Mouse (Mus musculus) adrenal gland, postnatal 4 days (tissue): ENCODE data around the gene L3mbtl2. TPM values are rescaled to one million over a fixed set of nuclear protein-coding genes. Genes with fewer than 3 reads are reported as not detected.
"Not testable (repeated sequence)": the region's sequence is repeated elsewhere in the genome, so short reads cannot be mapped to it uniquely, and the experiment has no call there.

Experiments used
- DNase-seq, 2 experiments: peaks; one replicate each; pipeline ENCODE4 v3.0.0; 2021 to 2022; ENCODE audit warnings: low spot score in 2 of 2, mixed read lengths in 2 of 2
- long read RNA-seq, 2 experiments: library from polyadenylated mRNA; stranded (forward); transcript quantifications; one replicate each; pipeline ENCODE4 v2.0.0; 2021
- total RNA-seq, 2 experiments: library from RNA; stranded (reverse); gene quantifications; 2 replicates each; pipeline ENCODE4 v1.2.3; 2021

The L3mbtl2 gene
- 10 to 100 TPM; 22.7 to 23.6 TPM for total RNA-seq
- long read RNA-seq, experiment 1, full-length matches to known transcripts = 24 of 26 reads
- long read RNA-seq, experiment 1, partial matches to known transcripts = 2 of 26 reads
- long read RNA-seq, experiment 1, other reads (novel, unspliced or antisense) = 0 of 26 reads
- long read RNA-seq, experiment 2, full-length matches to known transcripts = 49 of 62 reads
- long read RNA-seq, experiment 2, partial matches to known transcripts = 7 of 62 reads
- long read RNA-seq, experiment 2, other reads (novel, unspliced or antisense) = 6 of 62 reads

DNA sequence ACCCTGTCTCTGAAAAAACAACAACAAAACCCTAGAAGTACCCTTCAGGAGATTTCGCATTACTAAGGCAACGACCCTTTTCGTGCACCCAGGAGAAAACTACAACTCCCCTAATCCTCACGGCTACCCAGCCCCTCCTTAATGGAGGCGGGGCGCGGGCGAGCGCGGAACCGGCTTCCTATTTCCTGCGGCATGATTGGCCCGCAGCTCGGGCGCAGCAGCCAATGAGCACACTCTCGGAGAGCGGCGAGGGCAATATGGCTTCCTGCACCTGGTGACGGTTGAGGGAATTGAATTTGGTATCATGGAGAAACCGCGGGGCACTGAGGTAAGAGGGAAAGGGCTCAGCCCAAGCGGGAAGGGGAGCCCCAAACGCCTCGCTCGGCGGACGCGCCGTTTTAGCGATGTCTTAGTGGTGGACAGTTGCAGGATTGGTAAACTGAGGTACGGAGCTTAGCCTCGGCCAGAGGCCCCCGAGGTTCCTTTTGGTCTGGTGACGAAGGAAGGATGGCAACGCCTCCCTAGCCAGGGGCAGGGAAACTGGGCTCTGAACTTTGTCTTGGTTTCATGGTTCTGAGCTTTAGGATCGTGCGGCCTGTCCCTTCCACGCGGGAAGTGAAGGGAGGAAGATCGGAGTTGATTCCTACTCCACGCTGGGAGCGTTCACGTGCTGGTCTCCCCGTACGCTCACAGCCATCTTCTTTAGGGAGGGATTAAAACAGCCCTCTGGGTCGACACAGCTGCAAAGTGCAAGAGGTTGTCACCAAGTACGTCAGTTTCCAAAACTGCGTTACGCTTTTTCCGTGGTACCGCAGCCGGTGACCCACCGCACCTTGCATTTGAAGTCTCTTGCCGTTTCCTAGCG lies at the start of gene L3mbtl2:
Gene L3mbtl2 (plus strand): TSS at position 193 of the 865 bp plus-strand sequence.
- DNase-seq = peak; percentile 74 to 77

DNA sequence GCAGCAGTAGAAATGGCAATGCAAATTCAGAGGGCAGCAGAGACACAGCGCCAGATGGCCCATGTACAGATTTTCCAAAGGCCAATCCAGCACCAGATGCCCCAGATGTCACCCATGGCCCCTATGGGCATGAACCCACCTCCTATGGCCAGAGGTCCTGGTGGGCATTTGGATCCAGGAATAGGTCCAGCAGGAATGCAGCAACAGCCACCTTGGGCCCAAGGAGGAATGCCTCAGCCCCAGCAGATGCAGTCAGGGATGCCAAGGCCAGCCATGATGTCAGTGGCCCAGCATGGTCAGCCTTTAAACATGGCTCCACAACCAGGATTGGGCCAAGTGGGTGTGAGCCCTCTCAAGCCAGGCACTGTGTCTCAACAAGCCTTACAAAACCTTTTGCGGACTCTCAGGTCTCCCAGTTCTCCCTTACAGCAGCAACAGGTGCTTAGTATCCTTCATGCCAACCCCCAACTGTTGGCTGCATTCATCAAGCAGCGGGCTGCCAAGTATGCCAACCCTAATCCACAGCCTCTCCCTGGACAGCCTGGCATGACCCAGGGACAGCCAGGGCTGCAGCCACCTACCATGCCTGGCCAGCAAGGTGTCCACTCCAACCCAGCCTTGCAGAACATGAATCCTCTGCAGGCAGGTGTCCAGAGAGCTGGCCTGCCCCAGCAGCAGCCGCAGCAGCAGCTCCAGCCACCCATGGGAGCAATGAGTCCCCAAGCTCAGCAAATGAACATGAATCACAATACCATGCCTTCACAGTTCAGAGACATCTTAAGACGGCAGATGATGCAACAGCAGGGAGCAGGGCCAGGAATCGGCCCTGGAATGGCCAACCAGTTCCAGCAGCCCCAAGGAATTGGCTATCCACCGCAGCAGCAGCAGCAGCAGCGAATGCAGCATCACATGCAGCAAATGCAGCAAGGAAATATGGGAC lies 13.9 kb upstream of the L3mbtl2 start:
- no peak for DNase-seq

DNA sequence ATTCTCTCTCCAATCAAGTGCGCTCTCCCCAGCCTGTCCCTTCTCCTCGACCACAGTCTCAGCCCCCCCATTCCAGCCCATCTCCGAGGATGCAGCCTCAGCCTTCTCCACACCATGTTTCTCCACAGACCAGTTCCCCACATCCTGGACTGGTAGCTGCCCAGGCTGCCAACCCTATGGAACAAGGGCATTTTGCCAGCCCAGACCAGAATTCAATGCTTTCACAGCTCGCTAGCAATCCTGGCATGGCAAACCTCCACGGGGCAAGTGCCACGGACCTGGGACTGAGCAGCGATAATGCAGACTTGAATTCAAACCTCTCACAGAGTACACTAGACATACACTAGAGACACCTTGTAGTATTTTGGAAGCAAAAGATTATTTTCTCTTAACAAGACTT lies 13.1 kb upstream of the L3mbtl2 start:
- no peak for DNase-seq

- DNase-seq = no peak
Observed at GRCm38 (mm10) chr15:81661701-81662100, 2.0 kb upstream of the L3mbtl2 start.

- DNase-seq = no peak
Observed at GRCm38 (mm10) chr15:81663281-81663680, 408 bp upstream of the L3mbtl2 start.

DNA sequence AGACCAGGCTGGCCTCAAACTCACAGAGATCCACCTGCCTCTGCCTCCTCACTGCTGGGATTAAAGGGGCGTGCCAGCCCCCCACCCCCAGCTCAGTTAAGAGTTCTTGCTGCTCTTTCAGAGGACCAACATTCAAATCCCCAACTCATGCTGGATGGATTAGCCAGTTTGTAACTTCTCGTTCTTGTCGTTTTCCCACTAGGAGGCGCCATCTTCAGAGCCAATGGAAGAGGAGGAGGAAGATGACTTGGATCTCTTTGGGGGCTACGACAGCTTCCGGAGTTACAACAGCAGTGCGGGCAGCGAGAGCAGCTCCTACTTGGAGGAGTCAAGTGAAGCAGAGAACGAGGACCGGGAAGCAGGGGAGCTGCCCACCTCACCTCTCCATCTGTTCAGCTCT lies 3.3 kb downstream of the L3mbtl2 start:
- no peak for DNase-seq

GRCm38 (mm10) chr15:81670231-81670640 lies 6.5 kb downstream of the L3mbtl2 start:
- DNase-seq = no peak

- DNase-seq = no peak
Observed at GRCm38 (mm10) chr15:81676637-81677036, 12.9 kb downstream of the L3mbtl2 start.

- DNase-seq = no peak
Observed at GRCm38 (mm10) chr15:81680301-81680805, 16.7 kb downstream of the L3mbtl2 start.

DNA sequence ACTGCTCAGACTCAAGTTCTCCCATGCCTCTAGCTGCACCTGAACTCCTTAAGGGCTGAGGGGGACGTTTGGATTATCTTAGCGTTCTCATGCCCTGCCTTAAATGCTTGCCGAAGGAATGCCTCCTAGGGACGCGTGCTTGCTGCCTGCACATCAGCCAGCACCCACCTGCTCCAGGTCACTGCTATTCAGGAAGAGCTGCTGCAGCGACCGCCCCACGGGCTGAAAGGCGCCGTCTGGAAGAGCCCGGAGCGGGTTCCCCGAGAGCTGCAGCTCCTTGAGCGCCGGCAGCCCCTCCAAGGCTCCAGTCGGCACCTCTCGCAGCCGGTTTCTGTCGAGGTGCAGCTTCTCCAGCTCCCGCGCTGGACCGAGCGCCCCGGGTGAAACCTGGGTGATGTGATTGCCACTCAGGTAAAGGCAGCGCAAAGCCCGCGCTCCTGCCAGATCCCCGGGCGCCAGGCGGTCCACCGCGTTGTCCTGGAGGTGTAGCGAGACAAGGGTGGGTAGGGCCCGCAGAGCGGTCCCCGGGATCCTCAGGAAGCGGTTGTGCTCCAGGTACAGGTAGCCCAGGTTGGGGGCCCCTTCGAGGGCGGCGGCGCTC lies 29.8 kb downstream of the L3mbtl2 start:
- DNase-seq = no peak

DNA sequence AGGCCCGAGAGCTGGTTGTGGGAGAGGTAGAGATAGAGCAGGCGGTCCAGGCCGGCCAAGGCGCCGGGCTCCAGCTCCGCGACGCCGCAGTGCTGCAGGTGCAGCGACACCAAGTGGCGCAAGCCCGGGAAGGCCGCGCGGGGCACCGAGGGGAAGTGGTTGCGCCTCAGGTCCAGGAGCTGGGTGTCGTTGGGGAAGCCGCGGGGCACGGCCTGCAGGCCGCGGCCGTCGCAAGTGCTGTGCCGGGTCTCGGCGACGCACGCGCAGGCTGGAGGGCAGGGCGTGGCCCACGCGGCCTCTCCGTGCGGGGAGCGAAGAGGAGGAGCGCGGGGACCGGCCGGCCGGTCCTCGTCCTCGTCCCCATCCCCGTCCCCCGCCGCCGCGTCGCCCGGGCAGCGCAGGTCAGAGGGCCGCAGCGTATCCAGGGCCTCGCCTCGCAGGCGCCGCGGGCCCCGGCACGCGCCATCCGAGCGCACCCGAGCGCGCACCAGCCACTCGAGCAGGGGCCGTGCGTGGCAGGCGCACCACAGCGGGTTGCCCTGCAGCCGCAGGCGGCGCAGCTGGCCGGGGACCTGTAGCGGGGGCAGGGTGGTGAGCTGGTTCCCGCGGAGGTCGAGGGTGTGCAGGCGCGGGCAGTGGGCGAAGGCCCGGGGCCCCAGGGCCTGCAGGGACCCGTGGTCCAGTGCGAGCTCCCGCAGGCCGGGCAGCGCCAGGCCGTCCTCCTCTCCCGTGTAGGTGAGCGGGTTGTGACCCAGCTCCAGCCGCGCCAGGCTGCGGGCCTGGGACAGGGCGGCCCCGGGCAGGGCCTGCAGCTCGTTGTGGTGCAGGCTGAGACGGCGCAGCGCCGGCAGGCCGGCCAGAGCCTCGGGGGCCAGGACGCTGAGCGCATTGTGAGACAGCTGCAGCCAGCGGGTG lies 30.5 kb downstream of the L3mbtl2 start:
- peak; percentile 57 to 74 for DNase-seq

GRCm38 (mm10) chr15:81694891-81695290 lies 31.2 kb downstream of the L3mbtl2 start:
- DNase-seq = no peak

DNA sequence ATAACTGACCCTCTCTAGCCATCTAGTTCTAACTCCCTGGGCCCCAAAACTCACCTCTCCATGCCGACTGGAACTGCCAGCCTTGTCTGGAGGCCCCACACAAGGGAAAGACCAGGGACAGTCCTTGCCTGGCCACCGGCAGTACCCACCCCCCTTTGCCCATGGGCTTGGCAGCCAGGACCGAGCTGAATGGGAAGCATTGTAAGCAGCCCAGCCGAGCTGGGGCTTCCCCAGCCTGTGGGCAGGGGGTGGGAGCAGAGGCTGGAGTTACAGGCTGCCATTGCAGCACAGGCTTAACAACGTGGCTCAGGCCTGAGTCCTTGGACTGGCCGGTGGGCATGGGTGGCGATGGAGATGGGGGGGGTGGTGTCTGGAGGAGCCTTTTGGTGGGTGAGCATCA lies 33.5 kb downstream of the L3mbtl2 start, which contains the start of gene Chadl:
Gene Chadl (minus strand): TSS at position 113 of the 400 bp plus-strand sequence.
- DNase-seq = no peak

GRCm38 (mm10) chr15:81697847-81698246 lies 34.2 kb downstream of the L3mbtl2 start:
- no peak for DNase-seq

DNA sequence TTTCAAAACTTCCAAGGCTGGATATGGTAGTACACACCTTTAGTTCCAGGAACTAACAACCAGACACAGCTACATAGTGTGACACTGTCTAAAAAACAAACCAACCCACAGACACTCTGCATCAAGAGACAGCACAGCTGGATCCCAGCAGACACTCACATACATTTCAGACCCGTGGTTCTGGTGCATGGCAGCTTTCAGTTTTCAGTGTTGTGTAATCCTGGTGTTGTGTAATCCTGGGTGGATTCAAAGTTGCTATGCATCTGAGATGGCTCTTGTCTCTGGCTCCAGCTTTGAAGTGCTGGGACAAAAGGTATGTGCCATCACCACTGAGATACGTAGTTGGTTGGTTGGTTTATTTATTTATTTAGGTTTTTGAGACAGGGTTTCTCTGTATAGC lies 34.8 kb downstream of the L3mbtl2 start:
- no peak for DNase-seq

DNA sequence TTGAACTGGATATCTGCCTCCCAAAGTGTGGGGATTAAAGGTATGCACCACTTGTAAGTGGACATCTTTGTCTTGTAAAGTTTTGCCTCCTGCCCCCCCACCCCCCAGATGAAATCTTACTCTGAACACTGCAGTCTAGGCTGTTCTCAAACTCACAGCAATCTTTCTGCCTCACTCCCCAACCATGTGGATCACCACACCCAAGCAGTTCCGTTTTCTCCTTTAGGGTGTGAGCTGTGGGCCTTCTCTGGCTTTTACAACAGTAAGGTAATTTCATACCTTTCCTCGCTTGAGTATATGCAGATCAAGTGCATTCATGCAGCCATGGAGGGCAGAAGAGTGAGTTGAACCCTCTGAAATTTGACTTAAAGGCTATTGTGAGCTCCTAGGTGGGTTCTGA lies 36.5 kb downstream of the L3mbtl2 start:
- DNase-seq = no peak

GRCm38 (mm10) chr15:81700601-81701000 lies 36.9 kb downstream of the L3mbtl2 start:
- DNase-seq = no peak

GRCm38 (mm10) chr15:81701350-81701749 lies 37.7 kb downstream of the L3mbtl2 start:
- not testable (repeated sequence) for DNase-seq

DNA sequence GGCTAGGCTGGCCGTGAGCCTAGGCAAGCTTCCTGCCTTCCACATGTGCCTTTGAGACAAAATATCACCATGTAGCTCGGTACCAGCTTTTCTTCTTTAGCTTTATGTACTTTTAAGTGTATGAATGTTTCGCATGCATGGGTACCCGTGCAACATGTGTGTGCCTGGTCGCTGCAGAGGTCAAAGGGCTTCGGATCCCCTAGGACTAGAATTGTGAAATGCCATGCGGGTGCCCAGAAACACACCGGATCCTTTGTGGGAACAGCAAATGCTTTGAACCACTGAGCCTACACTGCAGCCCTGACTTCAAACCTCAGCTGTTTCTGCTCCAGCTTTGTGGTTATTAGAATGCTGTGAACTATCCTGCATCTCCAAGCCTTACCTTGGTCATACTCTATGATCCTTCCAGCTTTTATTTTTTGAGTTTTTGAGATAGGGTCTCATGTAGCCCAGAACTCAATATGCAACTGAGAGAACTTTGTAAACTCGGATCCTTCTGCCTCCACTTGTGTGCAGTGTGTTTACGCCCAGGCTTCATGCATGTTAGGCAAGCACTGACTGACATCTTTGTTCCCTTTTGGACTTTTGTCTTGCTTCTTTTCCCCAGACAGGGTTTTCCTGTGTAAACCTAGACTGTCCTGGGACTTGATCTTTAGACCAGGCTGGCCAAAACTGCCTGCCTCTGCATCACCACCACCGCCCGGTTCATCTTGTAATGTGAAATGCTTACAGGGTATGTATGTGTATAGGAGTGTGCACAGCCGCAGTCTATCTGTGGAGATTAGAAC lies 38.8 kb downstream of the L3mbtl2 start:
- no peak for DNase-seq
